Mouse (Mus musculus): ENCODE measurements at regions not wholly inside any gene's neighbourhood (a gene's known extent, or its start where the extent isn't known, plus 50 kb on each side); places are given as distances from the start of the nearest gene placed in this dataset.

DNA sequence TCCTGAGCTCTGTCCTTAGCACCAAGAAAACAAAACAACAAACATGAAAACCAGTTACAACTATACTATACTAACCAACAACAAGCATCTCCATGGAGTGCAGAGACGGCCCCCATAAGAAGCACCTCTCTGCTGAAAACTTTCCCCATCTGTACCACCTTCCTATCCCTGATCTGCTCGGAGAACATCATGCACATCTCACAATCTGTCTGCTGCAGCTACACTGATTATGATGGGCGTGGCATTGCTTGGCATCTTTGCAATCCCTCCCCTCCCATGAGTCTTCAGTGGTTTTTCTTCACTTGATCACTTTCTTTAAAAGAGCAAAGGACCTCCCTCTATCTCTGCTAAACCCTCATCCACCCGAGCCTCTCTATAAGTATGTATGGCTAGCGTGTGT, 55.5 kb upstream of the Lta4h start:
- no peak for TF ChIP-seq MAFK (IDR thresholded peaks at IDR 0.05; ENCODE audit: borderline replicate concordance, low read depth, low read length)
- no peak for TF ChIP-seq MYC (IDR thresholded peaks at IDR 0.05; ENCODE audit: low read depth, low read length)
- no peak for TF ChIP-seq ZC3H11A (IDR thresholded peaks at IDR 0.05; ENCODE audit: low read depth, low read length)
- no peak for TF ChIP-seq CHD1 (IDR thresholded peaks at IDR 0.05; ENCODE audit: low read depth, low read length)
- no peak for TF ChIP-seq POLR2AphosphoS2 (IDR thresholded peaks at IDR 0.05; ENCODE audit: low read length)
- no peak for TF ChIP-seq NRF1 (IDR thresholded peaks at IDR 0.05; ENCODE audit: insufficient read depth, low read depth, low read length, poor library complexity, severe bottlenecking)
- TF ChIP-seq POLR2AphosphoS5 (IDR thresholded peaks at IDR 0.05; ENCODE audit: borderline replicate concordance, low read depth, low read length): no peak
- H3K4me1 ChIP-seq (ENCODE audit: control insufficient read depth in 1 of 2, insufficient read depth in 2 of 2, low read length in 2 of 2): no peaks in the 10 kb centered on the region
- DNase-seq (ENCODE audit: low read depth, low spot score): peak; percentile 57
- no peak overlapping the region for H3K9ac ChIP-seq (ENCODE audit: control insufficient read depth, low read depth, low read length, poor library complexity, severe bottlenecking)
- H3K79me2 ChIP-seq (ENCODE audit: control insufficient read depth, insufficient read depth, low read length, poor library complexity): no peaks in the 10 kb centered on the region
- H3K27ac ChIP-seq (ENCODE audit: control insufficient read depth, low read depth, low read length): no peak overlapping the region
- no peaks in the 10 kb centered on the region; a peak in 2 of 4 replicates for H3K27me3 ChIP-seq (ENCODE audit: control insufficient read depth in 1 of 2, insufficient read depth in 2 of 2, low read length in 2 of 2)
- no peaks in the 10 kb centered on the region for H3K9me3 ChIP-seq (replicated peaks; ENCODE audit: insufficient read depth, low read length)
- no peak overlapping the region for H3K4me3 ChIP-seq (ENCODE audit: control insufficient read depth in 1 of 2, insufficient read depth in 1 of 2, low read depth in 2 of 2, low read length in 2 of 2)
- H3K36me3 ChIP-seq (ENCODE audit: control insufficient read depth in 1 of 2, insufficient read depth in 2 of 2, low read length in 2 of 2): no peaks in the 10 kb centered on the region

GRCm38 (mm10) chr10:93398531-93399320, 54.5 kb upstream of the Lta4h start:
- no peak overlapping the region for H3K27ac ChIP-seq (ENCODE audit: control insufficient read depth, low read depth, low read length)
- TF ChIP-seq SIN3A (IDR thresholded peaks at IDR 0.05; ENCODE audit: low read length) (no peak), USF2 (IDR thresholded peaks at IDR 0.05; ENCODE audit: borderline replicate concordance in 1 of 2, insufficient read depth in 1 of 2, low read depth in 1 of 2, low read length in 2 of 2) (no peak)
- H3K27me3 ChIP-seq (ENCODE audit: control insufficient read depth in 1 of 2, insufficient read depth in 2 of 2, low read length in 2 of 2): peaks cover 0 to 3% of the 10 kb centered on the region in 2 experiments; a peak in 2 of 4 replicates

GRCm38 (mm10) chr10:93402689-93403509, 50.3 kb upstream of the Lta4h start:
- Histone ChIP-seq H3K4me3 (ENCODE audit: control insufficient read depth in 1 of 2, insufficient read depth in 1 of 2, low read depth in 2 of 2, low read length in 2 of 2) (no peak overlapping the region), H3K9ac (ENCODE audit: control insufficient read depth, low read depth, low read length, poor library complexity, severe bottlenecking) (no peak overlapping the region), H3K36me3 (ENCODE audit: control insufficient read depth in 1 of 2, insufficient read depth in 2 of 2, low read length in 2 of 2) (no peaks in the 10 kb centered on the region), H3K79me2 (ENCODE audit: control insufficient read depth, insufficient read depth, low read length, poor library complexity) (no peaks in the 10 kb centered on the region), H3K4me1 (ENCODE audit: control insufficient read depth in 1 of 2, insufficient read depth in 2 of 2, low read length in 2 of 2) (no peaks in the 10 kb centered on the region), H3K27ac (ENCODE audit: control insufficient read depth, low read depth, low read length) (no peak overlapping the region), H3K27me3 (ENCODE audit: control insufficient read depth in 1 of 2, insufficient read depth in 2 of 2, low read length in 2 of 2) (peaks cover 0 to 3% of the 10 kb centered on the region in 2 experiments; a peak in 2 of 4 replicates), H3K9me3 (replicated peaks; ENCODE audit: insufficient read depth, low read length) (no peaks in the 10 kb centered on the region)
- TF ChIP-seq GABPA (IDR thresholded peaks at IDR 0.05; ENCODE audit: low read depth, low read length) (no peak), USF2 (IDR thresholded peaks at IDR 0.05; ENCODE audit: borderline replicate concordance in 1 of 2, insufficient read depth in 1 of 2, low read depth in 1 of 2, low read length in 2 of 2) (no peak), MYB (IDR thresholded peaks at IDR 0.05; ENCODE audit: low read depth, low read length) (no peak), CTCF (IDR thresholded peaks at IDR 0.05 in 2 of 3, conservative IDR thresholded peaks at IDR 0.05 in 1 of 3; ENCODE audit: control insufficient read depth in 1 of 3, insufficient read depth in 1 of 3, low read depth in 2 of 3, low read length in 3 of 3, poor library complexity in 1 of 3, severe bottlenecking in 1 of 3) (no peak), TBP (IDR thresholded peaks at IDR 0.05; ENCODE audit: low read depth, low read length) (no peak), TCF12 (IDR thresholded peaks at IDR 0.05; ENCODE audit: low read depth, low read length) (no peak)
- DNase-seq (ENCODE audit: low read depth, low spot score): no peak

More at GRCm38 (mm10) chr10:93398531-93399320, 54.5 kb upstream of the Lta4h start:
- Histone ChIP-seq H3K9ac (ENCODE audit: control insufficient read depth, low read depth, low read length, poor library complexity, severe bottlenecking) (no peak overlapping the region), H3K4me3 (ENCODE audit: control insufficient read depth in 1 of 2, insufficient read depth in 1 of 2, low read depth in 2 of 2, low read length in 2 of 2) (no peak overlapping the region), H3K79me2 (ENCODE audit: control insufficient read depth, insufficient read depth, low read length, poor library complexity) (no peaks in the 10 kb centered on the region), H3K36me3 (ENCODE audit: control insufficient read depth in 1 of 2, insufficient read depth in 2 of 2, low read length in 2 of 2) (no peaks in the 10 kb centered on the region), H3K9me3 (replicated peaks; ENCODE audit: insufficient read depth, low read length) (no peaks in the 10 kb centered on the region), H3K4me1 (ENCODE audit: control insufficient read depth in 1 of 2, insufficient read depth in 2 of 2, low read length in 2 of 2) (no peaks in the 10 kb centered on the region)
- DNase-seq (ENCODE audit: low read depth, low spot score): no peak

Measured in MEL (cell line).